Mouse (Mus musculus): ENCODE results near the gene Gli2.

Gli2 gene

GRCm38 (mm10) chr1:119053402-119053841 is at the start of gene Gli2:
Gene Gli2 (minus strand): TSS chr1:119053619.
- peak; percentile 84 for DNase-seq (ENCODE audit: low spot score)

- DNase-seq (ENCODE audit: low spot score) = no peak
These were observed 44.6 kb upstream of the Gli2 start for GRCm38 (mm10) chr1:119097921-119098521.

DNA sequence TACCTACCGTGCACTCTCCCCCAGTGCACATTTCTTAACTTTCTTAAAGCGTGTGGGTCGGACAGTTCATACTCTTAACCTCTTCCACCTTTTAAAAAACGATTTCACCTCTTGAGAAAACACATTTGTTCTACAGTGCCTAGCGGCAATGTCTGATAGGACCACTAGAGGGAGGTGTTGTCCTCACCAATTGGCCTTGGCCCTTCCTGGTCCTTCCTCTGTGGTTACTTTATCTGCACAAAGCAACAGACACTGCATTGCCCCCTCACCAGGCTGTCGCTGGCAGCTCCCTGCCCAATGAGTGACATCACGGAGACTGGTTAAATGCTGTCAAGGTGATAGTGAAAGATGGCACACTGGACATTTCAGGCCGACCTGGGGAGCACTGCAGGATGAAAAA is 40.3 kb upstream of the Gli2 start:
- peak; percentile 40 for DNase-seq (ENCODE audit: low spot score)

- no peak for DNase-seq (ENCODE audit: low spot score)
These were observed 36.6 kb upstream of the Gli2 start for GRCm38 (mm10) chr1:119089887-119090620.

DNA sequence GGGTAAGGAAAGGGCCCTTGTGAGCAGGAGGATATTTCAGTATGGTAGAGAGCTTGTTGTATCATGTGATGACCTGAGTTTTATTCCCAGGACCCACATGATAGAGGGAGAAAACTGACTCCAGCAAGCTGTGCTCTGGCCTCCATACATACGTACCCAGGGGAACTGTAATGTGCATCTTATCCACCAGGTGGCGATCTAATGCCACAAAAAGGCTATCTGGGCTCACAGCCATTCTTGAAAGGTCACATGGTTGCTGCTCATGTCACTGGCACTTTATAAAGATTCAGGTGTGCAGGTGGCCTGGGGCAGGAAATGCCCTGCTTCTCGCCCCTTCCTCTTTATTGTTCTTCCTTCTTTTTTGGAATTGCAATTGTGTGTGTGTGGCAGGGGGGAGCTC is 34.1 kb upstream of the Gli2 start:
- DNase-seq (ENCODE audit: low spot score) = peak; percentile 58

DNA sequence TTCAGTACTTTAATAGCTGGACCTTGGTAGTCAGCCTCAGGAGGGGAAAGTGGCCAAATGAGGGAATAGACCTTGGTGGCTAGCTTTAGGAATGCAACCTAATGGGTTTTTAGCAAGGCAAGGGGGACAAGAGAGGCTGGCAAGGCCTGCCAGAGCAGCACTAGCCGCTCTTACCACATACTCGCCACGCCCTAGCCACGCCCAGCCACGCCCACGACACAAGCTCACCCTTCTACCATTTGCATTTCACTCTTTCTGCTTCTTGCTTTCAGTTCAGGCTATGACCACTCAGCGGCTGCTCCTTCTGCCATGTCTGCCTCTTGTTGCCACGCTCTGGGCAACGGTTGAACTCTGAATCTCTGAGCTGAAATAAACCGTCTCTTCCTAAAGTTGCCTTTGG is 32.4 kb upstream of the Gli2 start:
- DNase-seq (ENCODE audit: low spot score) = no peak

DNA sequence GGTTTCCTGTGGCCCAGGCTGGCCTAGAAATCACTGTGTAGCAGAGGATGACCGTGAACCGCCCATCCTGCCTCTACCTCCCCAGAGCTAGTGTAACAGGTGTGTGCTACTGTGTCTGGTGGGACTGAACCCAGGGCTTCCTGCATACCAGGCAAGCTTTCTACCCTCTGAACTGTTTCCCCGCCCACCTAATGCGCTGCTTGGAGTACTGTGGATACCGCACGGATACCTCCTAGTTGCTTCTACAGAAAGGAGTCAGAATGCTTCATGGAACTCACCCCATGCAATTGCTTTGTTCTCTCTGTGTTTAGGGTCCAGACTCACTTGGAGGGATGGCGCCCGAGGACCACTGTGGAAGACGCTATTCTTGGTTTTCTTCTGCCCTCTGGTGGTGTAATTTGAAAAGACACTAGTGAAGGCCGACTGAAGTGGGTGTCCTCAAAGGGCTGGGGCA is 30.1 kb upstream of the Gli2 start:
- peak; percentile 43 for DNase-seq (ENCODE audit: low spot score)

- peak; percentile 26 for DNase-seq (ENCODE audit: low spot score)
These were observed 29.0 kb upstream of the Gli2 start for GRCm38 (mm10) chr1:119082231-119082991.

- no peak for DNase-seq (ENCODE audit: low spot score)
These were observed 24.5 kb upstream of the Gli2 start for GRCm38 (mm10) chr1:119077933-119078332.

DNA sequence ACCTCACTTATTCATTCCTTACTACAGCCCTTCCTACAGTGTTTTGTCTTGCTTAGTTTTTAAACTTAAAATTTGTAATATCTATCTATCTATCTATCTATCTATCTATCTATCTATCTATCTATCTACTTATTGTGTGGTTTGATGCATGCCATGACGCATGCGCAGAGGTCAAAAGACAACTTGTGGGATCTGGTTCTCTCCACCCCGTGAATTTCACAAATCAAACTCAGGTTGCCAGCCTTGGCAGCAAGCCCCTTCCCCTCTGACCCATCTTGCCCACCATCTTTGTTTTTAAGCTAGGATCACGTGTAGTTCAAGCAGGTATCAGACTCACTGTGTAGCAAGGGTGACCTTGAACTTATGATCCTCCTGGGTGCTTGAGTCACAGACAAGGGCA is 22.9 kb upstream of the Gli2 start:
- DNase-seq (ENCODE audit: low spot score) = no peak

GRCm38 (mm10) chr1:119075916-119076315 is 22.5 kb upstream of the Gli2 start:
- DNase-seq (ENCODE audit: low spot score) = no peak

DNA sequence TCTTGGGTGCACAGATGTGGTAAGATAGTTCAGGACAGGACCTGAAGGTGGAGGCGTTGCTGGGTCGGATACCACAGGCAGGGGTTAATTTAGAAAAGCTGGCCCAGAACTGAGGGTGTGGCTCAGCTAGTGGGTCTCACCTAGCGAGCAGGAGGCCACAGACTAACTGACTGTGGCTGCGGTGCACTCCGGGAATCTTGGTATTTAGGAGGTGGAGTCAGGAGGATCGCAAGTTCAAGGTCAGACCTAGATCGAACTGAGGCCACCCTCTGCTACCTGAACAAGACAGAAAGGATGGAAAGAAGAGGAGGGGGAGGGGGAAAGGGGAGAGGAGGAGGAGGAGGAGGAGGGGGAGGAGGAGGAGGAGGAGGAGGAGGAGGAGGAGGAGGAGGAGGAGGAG is 22.1 kb upstream of the Gli2 start:
- DNase-seq (ENCODE audit: low spot score) = no peak

DNA sequence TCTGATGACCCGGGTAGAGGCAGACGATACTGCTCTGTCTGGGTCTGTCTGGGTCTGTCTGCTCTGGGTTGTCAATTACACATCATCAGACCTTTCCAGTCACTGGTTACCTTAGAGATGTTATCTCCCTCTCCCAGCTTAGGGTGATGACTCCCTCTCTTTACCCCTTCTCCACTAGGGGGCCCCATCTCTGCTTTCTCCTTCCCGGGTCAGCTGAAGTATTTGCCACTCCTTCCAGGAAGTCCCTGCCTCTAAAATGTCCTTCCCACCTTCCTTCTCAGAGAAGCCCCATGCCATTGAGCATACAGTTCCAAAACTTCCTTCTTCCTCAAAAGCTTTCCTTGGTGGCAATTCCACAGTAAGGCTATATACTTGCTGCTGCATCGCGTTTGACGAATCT is 21.5 kb upstream of the Gli2 start:
- no peak for DNase-seq (ENCODE audit: low spot score)

GRCm38 (mm10) chr1:119073876-119074275 is 20.5 kb upstream of the Gli2 start:
- DNase-seq (ENCODE audit: low spot score) = no peak

DNA sequence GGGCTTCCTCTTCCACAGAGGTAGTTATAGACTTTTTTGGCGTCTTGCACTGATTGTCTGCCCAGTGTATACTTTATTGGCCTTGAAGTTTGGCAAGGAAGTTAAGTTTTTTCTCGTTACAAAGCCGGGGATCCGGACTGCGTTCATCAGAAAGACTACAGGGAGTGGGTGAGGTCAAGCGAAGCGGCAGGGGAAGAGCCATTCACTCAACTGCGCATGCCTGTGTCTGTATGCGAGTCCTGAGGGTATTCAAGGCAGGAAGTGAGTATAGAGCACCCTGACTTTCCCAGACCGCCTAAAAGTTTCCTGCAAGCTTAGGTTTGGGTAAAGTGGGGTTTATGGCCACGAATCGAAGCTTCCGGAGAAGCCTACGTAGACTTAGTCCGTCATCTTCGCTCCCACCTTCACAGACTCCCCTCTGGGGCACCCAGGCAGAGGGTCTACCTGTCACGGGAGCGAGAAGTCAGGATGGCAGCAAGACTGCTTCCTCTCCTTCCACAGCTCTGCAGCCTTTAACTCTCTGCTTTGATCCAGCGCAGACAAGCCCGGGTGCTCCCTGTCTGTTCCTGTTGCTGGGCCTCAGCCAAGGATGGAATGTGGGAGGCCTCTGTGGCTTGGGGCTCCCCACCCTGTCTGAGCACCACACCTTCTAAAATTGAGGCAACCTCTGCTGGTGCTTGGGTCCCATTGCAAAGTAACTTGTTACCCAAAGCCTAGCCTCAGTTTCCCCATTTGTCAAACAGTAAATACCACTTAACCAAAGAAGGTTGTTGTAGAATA is 11.7 kb upstream of the Gli2 start:
- no peak for DNase-seq (ENCODE audit: low spot score)

DNA sequence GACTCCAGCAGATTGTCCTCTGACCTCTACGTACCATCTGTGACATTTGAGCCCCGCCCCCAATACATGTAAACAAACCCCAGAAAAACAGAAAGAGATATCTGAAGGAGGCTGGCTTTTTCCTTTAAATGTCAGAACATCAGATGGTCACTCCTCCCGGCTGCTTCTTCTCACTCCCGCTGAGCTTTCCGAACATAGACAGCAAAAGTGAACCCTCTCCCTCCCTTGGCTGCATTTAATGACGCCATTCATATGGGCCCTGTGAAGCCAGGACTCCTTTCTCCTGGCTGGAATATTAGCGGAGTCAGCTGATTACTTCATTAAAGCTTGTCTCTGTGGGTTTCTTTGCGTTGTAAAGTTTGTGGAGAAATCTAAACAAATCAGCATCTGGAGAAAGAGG is 3.1 kb upstream of the Gli2 start:
- DNase-seq (ENCODE audit: low spot score) = no peak

GRCm38 (mm10) chr1:119055801-119056200 is 2.4 kb upstream of the Gli2 start:
- no peak for DNase-seq (ENCODE audit: low spot score)

DNA sequence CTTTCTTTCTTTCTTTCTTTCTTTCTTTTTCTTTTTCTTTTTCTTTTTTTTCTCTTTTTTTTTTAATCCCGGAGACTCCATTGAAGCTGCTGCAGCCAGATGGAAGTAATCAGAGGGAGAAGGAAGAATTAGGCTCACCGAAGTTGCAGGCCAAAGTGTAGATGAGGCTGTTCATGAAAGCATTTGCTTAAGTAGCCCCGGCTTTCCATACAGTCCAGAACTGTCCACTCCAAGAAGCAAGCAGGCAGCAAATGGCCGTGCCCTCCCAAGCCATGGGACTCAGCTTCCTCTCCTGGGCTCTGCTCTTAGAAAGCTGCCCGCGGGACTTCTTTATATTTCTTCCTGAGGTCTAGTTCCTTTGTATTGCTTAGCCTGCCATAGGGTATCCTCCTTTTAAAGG is 1.0 kb upstream of the Gli2 start:
- DNase-seq (ENCODE audit: low spot score) = no peak

GRCm38 (mm10) chr1:119053872-119054354 is 494 bp upstream of the Gli2 start:
- DNase-seq (ENCODE audit: low spot score) = no peak

DNA sequence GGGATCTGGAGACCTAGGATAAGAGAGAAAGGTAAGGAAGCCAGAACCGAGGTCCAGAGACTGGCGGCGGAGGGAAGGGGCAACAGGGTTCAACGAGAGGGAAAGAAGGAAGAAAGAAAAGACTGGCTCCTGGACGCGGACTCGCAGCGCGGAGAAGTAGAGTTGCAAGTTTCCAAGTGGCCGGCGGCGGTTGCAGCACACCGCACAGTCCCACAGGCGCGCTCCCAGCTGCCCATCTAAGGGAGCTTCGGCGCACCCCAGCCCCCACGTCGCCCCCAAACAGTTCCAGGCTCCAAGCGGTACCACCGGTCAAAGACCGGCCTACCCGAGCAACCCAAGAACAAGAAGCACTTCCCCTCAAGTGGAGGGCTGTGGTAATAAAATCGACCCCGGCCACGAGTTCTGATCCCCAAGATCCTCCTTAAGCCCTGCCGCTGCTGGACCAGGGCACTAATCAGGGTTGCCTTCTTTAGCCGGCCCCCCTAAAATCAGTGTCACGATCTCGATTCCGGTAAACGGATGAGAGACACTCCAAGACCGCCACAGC is 715 bp downstream of the Gli2 start:
- no peak for DNase-seq (ENCODE audit: low spot score)

DNA sequence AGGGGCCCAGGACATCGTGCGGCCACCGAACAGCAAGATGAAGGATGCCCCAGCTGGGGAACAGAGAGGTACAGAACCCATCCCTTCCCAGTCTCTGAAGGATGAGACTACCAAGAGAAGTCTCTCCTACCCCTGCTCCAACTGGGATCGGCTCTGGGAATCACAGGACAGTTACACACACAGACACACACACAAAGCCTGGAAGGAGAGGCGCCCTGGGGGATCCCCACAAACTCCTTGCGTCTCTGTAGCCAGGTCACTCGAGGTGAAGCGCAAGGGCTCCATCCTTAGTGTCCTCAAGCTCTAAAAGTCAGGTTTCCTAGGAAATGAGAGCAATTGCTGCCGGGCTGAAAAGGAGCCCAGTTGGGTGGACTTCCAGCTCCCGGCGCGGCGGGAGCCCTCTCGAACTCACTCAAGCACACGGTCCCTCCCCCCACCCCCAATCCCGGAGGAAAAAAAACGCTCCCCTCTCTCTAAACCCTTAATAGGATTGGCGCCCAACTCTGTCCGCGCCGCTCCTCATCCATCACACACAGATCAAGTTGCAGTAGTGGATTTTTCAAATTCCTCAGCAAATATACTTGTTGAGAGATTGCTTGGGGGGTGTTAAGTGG is 1.4 kb downstream of the Gli2 start:
- DNase-seq (ENCODE audit: low spot score) = no peak

Data from yolk sac, embryonic 10.5 days (tissue).